Mouse (Mus musculus) testis, adult 2 months (tissue): Measurements from ENCODE around the gene Fry.

Experiments used
- CTCF ChIP-seq: fragments of 200-500 bp; IDR thresholded peaks from 2 replicates; pipeline ENCODE4 v1.5.1; 2012; ENCODE audit warnings: low read depth, mild to moderate bottlenecking, inconsistent platforms, low read length, moderate library complexity; ENCODE audit not compliant: control insufficient read depth, insufficient read depth, insufficient replicate concordance
- POLR2A ChIP-seq: fragments of 200-500 bp; IDR thresholded peaks from 2 replicates; pipeline ENCODE4 v1.6.1; 2012; ENCODE audit warnings: low read depth, mild to moderate bottlenecking, inconsistent platforms, low read length, moderate library complexity; ENCODE audit not compliant: control insufficient read depth

DNA sequence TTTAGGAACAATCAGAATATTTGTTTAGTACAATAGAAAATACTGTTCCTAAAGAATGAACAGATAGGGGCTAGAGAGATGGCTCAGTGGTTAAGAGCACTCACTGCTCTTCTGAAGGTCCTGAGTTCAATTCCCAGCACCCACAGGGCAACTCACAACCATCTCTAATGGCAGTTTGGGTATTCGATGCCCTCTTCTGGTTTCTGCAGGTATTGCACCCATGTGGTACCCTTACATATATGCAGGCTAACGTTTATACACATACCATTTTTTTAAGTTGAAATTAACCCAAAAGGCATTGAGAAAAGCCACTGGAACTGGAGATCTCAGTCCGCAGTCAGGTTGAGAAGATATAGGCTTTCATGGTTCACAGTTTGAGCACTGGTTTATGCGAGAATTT is 248.6 kb downstream of the Fry start:
- TF ChIP-seq POLR2A (no peak), CTCF (no peak)
